Mouse (Mus musculus) heart, embryonic 14.5 days (tissue): ENCODE results near the gene Kif13a. TPM values are rescaled to one million over a fixed set of nuclear protein-coding genes. Genes with fewer than 3 reads are reported as not detected.

Source experiments
- ATAC-seq: fragments of 200-750 bp; cut with Nextera tagmentation; 2 replicates; pipeline ENCODE4 v1.8.0; 2017; ENCODE audit warnings: low read depth, moderate TSS enrichment; ENCODE audit not compliant: insufficient number of reproducible peaks, insufficient read depth, low FRiP score
- H3K27ac ChIP-seq, 2 experiments: fragments of 200-500 bp in 1 of 2; fragments of 300-500 bp in 1 of 2; sonication (generic) in 1 of 2; replicated peaks in 1 of 2; 2 replicates each; pipeline ENCODE4 v1.5.1; 2012 to 2014; ENCODE audit warnings: low read depth in 2 of 2, low read length in 2 of 2, control low read depth in 1 of 2, mild to moderate bottlenecking in 1 of 2, mixed read lengths in 1 of 2; ENCODE audit not compliant: control insufficient read depth in 1 of 2, insufficient read depth in 1 of 2
- H3K27me3 ChIP-seq: fragments of 300-500 bp; sonication (generic); 2 replicates; pipeline ENCODE4 v1.6.1; 2014; ENCODE audit warnings: mild to moderate bottlenecking, low read length, control low read depth; ENCODE audit not compliant: control insufficient read depth, insufficient read depth
- H3K36me3 ChIP-seq: fragments of 300-500 bp; sonication (generic); 2 replicates; pipeline ENCODE4 v1.6.1; 2014; ENCODE audit warnings: mild to moderate bottlenecking, control low read depth, low read length, mixed read lengths; ENCODE audit not compliant: control insufficient read depth, insufficient read depth
- H3K4me1 ChIP-seq, 2 experiments: fragments of 200-500 bp in 1 of 2; fragments of 300-500 bp in 1 of 2; sonication (generic) in 1 of 2; 2 replicates each; pipeline ENCODE4 v1.6.1; 2012 to 2014; ENCODE audit warnings: low read length in 2 of 2, control low read depth in 1 of 2, mixed read lengths in 1 of 2; ENCODE audit not compliant: control insufficient read depth in 2 of 2, insufficient read depth in 2 of 2
- H3K4me2 ChIP-seq: fragments of 300-500 bp; sonication (generic); 2 replicates; pipeline ENCODE4 v1.6.1; 2014; ENCODE audit warnings: mild to moderate bottlenecking, low read length
- H3K4me3 ChIP-seq, 2 experiments: fragments of 200-500 bp in 1 of 2; fragments of 300-500 bp in 1 of 2; sonication (generic) in 1 of 2; 2 replicates each; pipeline ENCODE4 v1.5.1; 2012 to 2014; ENCODE audit warnings: low read length in 2 of 2, mild to moderate bottlenecking in 2 of 2, control low read depth in 1 of 2, low read depth in 1 of 2, moderate library complexity in 1 of 2; ENCODE audit not compliant: control insufficient read depth in 1 of 2, insufficient read depth in 1 of 2
- H3K9ac ChIP-seq: fragments of 300-500 bp; sonication (generic); 2 replicates; pipeline ENCODE4 v1.6.1; 2014; ENCODE audit warnings: mild to moderate bottlenecking, low read length
- H3K9me3 ChIP-seq: fragments of 300-500 bp; sonication (generic); 2 replicates; pipeline ENCODE4 v1.6.1; 2016; ENCODE audit warnings: low read length, control low read depth; ENCODE audit not compliant: control insufficient read depth
- WGBS: fragments of 180-500 bp; shearing (Covaris S2); extraction: QIAGEN DNeasy Blood & Tissue Kit; methylation state at CpG from one replicate; pipeline ENCODE4 v1.1.7; 2014; 5-methylcytosine and 5-hydroxymethylcytosine counted together
- polyA plus RNA-seq: library from polyadenylated mRNA; unstranded; fragments of >200 nt; fragmentation: Nextera tagmentation; extraction: Ambion mirVana; gene quantifications from 2 replicates; pipeline ENCODE4 v1.2.1, GENCODE M21; 2014

Kif13a gene
- polyA plus RNA-seq, 1 experiment from 2014 or later = 47.8 TPM

- peak overlapping the region; percentile 91 to 97 for H3K27ac ChIP-seq
- peak overlapping the region; percentile 90 to 99 for H3K4me3 ChIP-seq
- H3K27me3 ChIP-seq = no peaks in the 10 kb centered on the region
- under 1% methylated on average over 30 of the region's 30 CpGs for WGBS
- no peaks in the 10 kb centered on the region for H3K36me3 ChIP-seq
- ATAC-seq = no peak
- H3K4me2 ChIP-seq = peak overlapping the region; percentile 87
- H3K9ac ChIP-seq = peak overlapping the region; percentile 96
- H3K4me1 ChIP-seq = peaks cover 0 to 17% of the 10 kb centered on the region in 2 experiments; a peak in 2 of 4 replicates
- no peaks in the 10 kb centered on the region for H3K9me3 ChIP-seq
Observed at GRCm38 (mm10) chr13:46726288-46727037, 203.2 kb downstream of the Kif13a start.

- H3K4me1 ChIP-seq = peaks cover 0 to 17% of the 10 kb centered on the region in 2 experiments; a peak in 2 of 4 replicates
- peak overlapping the region in 1 of 2 experiments; percentile 14; a peak in 2 of 4 replicates for H3K4me3 ChIP-seq
- H3K27ac ChIP-seq = no peak overlapping the region
- H3K36me3 ChIP-seq = no peaks in the 10 kb centered on the region
- H3K4me2 ChIP-seq = peak overlapping the region; percentile 87
- peak overlapping the region; percentile 48; the same call in 1 of the 2 replicates for H3K9ac ChIP-seq
- WGBS = 14% methylated on average over 2 of the region's 2 CpGs
- no peaks in the 10 kb centered on the region for H3K9me3 ChIP-seq
- no peaks in the 10 kb centered on the region for H3K27me3 ChIP-seq
- no peak for ATAC-seq
Observed at GRCm38 (mm10) chr13:46725227-46725626, 204.4 kb downstream of the Kif13a start.

GRCm38 (mm10) chr13:46724371-46724770 lies 205.3 kb downstream of the Kif13a start:
- no peaks in the 10 kb centered on the region for H3K9me3 ChIP-seq
- H3K27me3 ChIP-seq = no peaks in the 10 kb centered on the region
- H3K4me3 ChIP-seq = no peak overlapping the region
- H3K9ac ChIP-seq = peak overlapping the region; percentile 48; the same call in 1 of the 2 replicates
- H3K27ac ChIP-seq = no peak overlapping the region
- peak overlapping the region; percentile 87 for H3K4me2 ChIP-seq
- peaks cover 0 to 17% of the 10 kb centered on the region in 2 experiments; a peak in 2 of 4 replicates for H3K4me1 ChIP-seq
- H3K36me3 ChIP-seq = peaks cover 5% of the 10 kb centered on the region; the same call in 1 of the 2 replicates
- ATAC-seq = no peak

GRCm38 (mm10) chr13:46721009-46721408 lies 208.7 kb downstream of the Kif13a start:
- ATAC-seq = no peak
- no peak overlapping the region for H3K27ac ChIP-seq
- peaks cover 17% of the 10 kb centered on the region for H3K36me3 ChIP-seq
- H3K27me3 ChIP-seq = no peaks in the 10 kb centered on the region
- no peak overlapping the region for H3K9ac ChIP-seq
- no peak overlapping the region for H3K4me2 ChIP-seq
- no peak overlapping the region for H3K4me3 ChIP-seq
- peaks cover 0 to 19% of the 10 kb centered on the region in 2 experiments; a peak in 2 of 4 replicates for H3K4me1 ChIP-seq
- H3K9me3 ChIP-seq = no peaks in the 10 kb centered on the region

- 85% methylated on average over 5 of the region's 5 CpGs for WGBS
- Histone ChIP-seq H3K4me1 (0 out of 4 replicates have a peak, but pooled peaks cover 0 to 2% of the 10 kb centered on the region in 2 experiments), H3K9ac (no peak overlapping the region), H3K27ac (no peak overlapping the region), H3K36me3 (peaks cover 32% of the 10 kb centered on the region), H3K4me2 (no peak overlapping the region), H3K4me3 (no peak overlapping the region), H3K27me3 (no peaks in the 10 kb centered on the region), H3K9me3 (no peaks in the 10 kb centered on the region)
- ATAC-seq = no peak
Observed at GRCm38 (mm10) chr13:46718893-46719400, 210.7 kb downstream of the Kif13a start.

GRCm38 (mm10) chr13:46715976-46716639 lies 213.6 kb downstream of the Kif13a start:
- ATAC-seq = no peak
- WGBS = 60% methylated on average over 3 of the region's 3 CpGs
- H3K9me3 ChIP-seq = no peaks in the 10 kb centered on the region

GRCm38 (mm10) chr13:46713486-46713885 lies 216.2 kb downstream of the Kif13a start:
- Histone ChIP-seq H3K4me2 (no peak overlapping the region), H3K9me3 (no peaks in the 10 kb centered on the region), H3K4me1 (0 out of 4 replicates have a peak, but pooled peaks cover 0 to 2% of the 10 kb centered on the region in 2 experiments), H3K9ac (no peak overlapping the region), H3K4me3 (no peak overlapping the region), H3K36me3 (peaks cover 75% of the 10 kb centered on the region), H3K27ac (no peak overlapping the region), H3K27me3 (no peaks in the 10 kb centered on the region)
- 86% methylated on average over 5 of the region's 5 CpGs for WGBS
- no peak for ATAC-seq

More at GRCm38 (mm10) chr13:46715976-46716639, 213.6 kb downstream of the Kif13a start:
- Histone ChIP-seq H3K4me3 (no peak overlapping the region), H3K27me3 (no peaks in the 10 kb centered on the region), H3K4me2 (no peak overlapping the region), H3K9ac (no peak overlapping the region), H3K36me3 (peaks cover 58% of the 10 kb centered on the region), H3K27ac (no peak overlapping the region), H3K4me1 (0 out of 4 replicates have a peak, but pooled peaks cover 0 to 2% of the 10 kb centered on the region in 2 experiments)
